Mouse (Mus musculus) left cerebral cortex, postnatal 10 days (tissue): ENCODE data around the gene Hoxa4. TPM values are rescaled to one million over a fixed set of nuclear protein-coding genes. Genes with fewer than 3 reads are reported as not detected.

Experiments used
- DNase-seq, 2 experiments: peaks; one replicate each; pipeline ENCODE4 v3.0.0; 2021 to 2022; ENCODE audit warnings: low spot score in 2 of 2, mixed read lengths in 1 of 2; ENCODE audit errors: extremely low spot score in 1 of 2
- intact Hi-C: fragments of 180-260 bp; cut with DNase I; formaldehyde crosslinking; loops from one replicate; pipeline ENCODE4 v1.15.1; 2025
- total RNA-seq, 2 experiments: library from RNA; stranded (reverse); gene quantifications; 2 replicates each; pipeline ENCODE4 v1.2.3; 2021

The Hoxa4 gene
- not detected for total RNA-seq

- DNase-seq = no peak
- intact Hi-C loops = no loop called here
Measured at GRCm38 (mm10) chr6:52190906-52191810, at the start of gene Hoxa4. Gene Hoxa4 (minus strand): TSS chr6:52191753.

GRCm38 (mm10) chr6:52241001-52241621 is 49.6 kb upstream of the Hoxa4 start:
- no peak for DNase-seq
- intact Hi-C loops = no loop called here

- intact Hi-C loops = no loop called here
- peak in 1 of 2 experiments; percentile 70 for DNase-seq
Measured at GRCm38 (mm10) chr6:52240389-52241000, 48.9 kb upstream of the Hoxa4 start, which contains the start of gene Hoxa10. Gene Hoxa10 (minus strand): TSS chr6:52240854.

GRCm38 (mm10) chr6:52239625-52240388 is 48.3 kb upstream of the Hoxa4 start:
- intact Hi-C loops = loop anchor here (5.0 kb wide), 1 partner anchor 1063 kb away; no protein-coding TSS in a partner anchor
- DNase-seq = no peak

- intact Hi-C loops = loop anchor here (5.0 kb wide), 1 partner anchor 1062 kb away; no protein-coding TSS in a partner anchor
Measured at GRCm38 (mm10) chr6:52238976-52239375, 47.4 kb upstream of the Hoxa4 start.

GRCm38 (mm10) chr6:52238155-52238545 is 46.6 kb upstream of the Hoxa4 start:
- DNase-seq = no peak
- intact Hi-C loops = loop anchor here (5.0 kb wide), 1 partner anchor 1061 kb away; no protein-coding TSS in a partner anchor

More at GRCm38 (mm10) chr6:52238976-52239375, 47.4 kb upstream of the Hoxa4 start:
- no peak for DNase-seq

GRCm38 (mm10) chr6:52237346-52238154 is 46.0 kb upstream of the Hoxa4 start:
- intact Hi-C loops = loop anchor here (5.0 kb wide), 1 partner anchor 1060 kb away; no protein-coding TSS in a partner anchor
- peak in 1 of 2 experiments; percentile 4 for DNase-seq

GRCm38 (mm10) chr6:52236806-52237205 is 45.3 kb upstream of the Hoxa4 start:
- intact Hi-C loops = loop anchor here (5.0 kb wide), 1 partner anchor 1060 kb away; no protein-coding TSS in a partner anchor
- DNase-seq = no peak

- DNase-seq = no peak
- intact Hi-C loops = loop anchor here (5.0 kb wide), 1 partner anchor 1059 kb away; no protein-coding TSS in a partner anchor
Measured at GRCm38 (mm10) chr6:52235866-52236265, 44.3 kb upstream of the Hoxa4 start.

GRCm38 (mm10) chr6:52235267-52235666 is 43.7 kb upstream of the Hoxa4 start:
- no peak for DNase-seq

GRCm38 (mm10) chr6:52234428-52235140 is 43.0 kb upstream of the Hoxa4 start:
- intact Hi-C loops = loop anchor here (5.0 kb wide), 1 partner anchor 1057 kb away; no protein-coding TSS in a partner anchor
- no peak for DNase-seq

More at GRCm38 (mm10) chr6:52235267-52235666, 43.7 kb upstream of the Hoxa4 start:
- intact Hi-C loops = loop anchor here (5.0 kb wide), 1 partner anchor 1058 kb away; no protein-coding TSS in a partner anchor

GRCm38 (mm10) chr6:52233546-52234427 is 42.2 kb upstream of the Hoxa4 start:
- peak in 1 of 2 experiments; percentile 16 for DNase-seq
- intact Hi-C loops = no loop called here

GRCm38 (mm10) chr6:52232984-52233545 is 41.5 kb upstream of the Hoxa4 start:
- intact Hi-C loops = no loop called here

GRCm38 (mm10) chr6:52232568-52232965 is 41.0 kb upstream of the Hoxa4 start:
- no peak for DNase-seq
- intact Hi-C loops = no loop called here

More at GRCm38 (mm10) chr6:52232984-52233545, 41.5 kb upstream of the Hoxa4 start:
- peak in 1 of 2 experiments; percentile 12 for DNase-seq

- intact Hi-C loops = no loop called here
- no peak for DNase-seq
Measured at GRCm38 (mm10) chr6:52231885-52232567, 40.5 kb upstream of the Hoxa4 start.
